Mouse (Mus musculus) heart, embryonic 15.5 days (tissue): ENCODE measurements at regions not wholly inside any gene's neighbourhood (a gene's known extent, or its start where the extent isn't known, plus 50 kb on each side); places are given as distances from the start of the nearest gene placed in this dataset.

Experiments
- ATAC-seq: fragments of 200-750 bp; cut with Nextera tagmentation; replicated peaks from 2 replicates; pipeline ENCODE4 v1.8.0; 2017; ENCODE audit warnings: low read depth, moderate TSS enrichment; ENCODE audit not compliant: insufficient number of reproducible peaks, insufficient read depth, low FRiP score
- H3K27ac ChIP-seq: fragments of 300-500 bp; sonication (generic); 2 replicates; pipeline ENCODE4 v1.5.1; 2015; ENCODE audit warnings: mild to moderate bottlenecking, inconsistent platforms
- H3K27me3 ChIP-seq: fragments of 300-500 bp; sonication (generic); 2 replicates; pipeline ENCODE4 v1.6.1; 2015; ENCODE audit warnings: inconsistent platforms
- H3K36me3 ChIP-seq: fragments of 300-500 bp; sonication (generic); 2 replicates; pipeline ENCODE4 v1.6.1; 2015; ENCODE audit warnings: mild to moderate bottlenecking, inconsistent platforms
- H3K4me1 ChIP-seq: fragments of 300-500 bp; sonication (generic); replicated peaks from 2 replicates; pipeline ENCODE4 v1.6.1; 2015; ENCODE audit warnings: inconsistent platforms
- H3K4me2 ChIP-seq: fragments of 300-500 bp; sonication (generic); 2 replicates; pipeline ENCODE4 v1.6.1; 2015; ENCODE audit warnings: inconsistent platforms, mild to moderate bottlenecking, moderate library complexity
- H3K4me3 ChIP-seq: fragments of 300-500 bp; sonication (generic); 2 replicates; pipeline ENCODE4 v1.5.1; 2015; ENCODE audit warnings: mild to moderate bottlenecking, inconsistent platforms
- H3K9ac ChIP-seq: fragments of 300-500 bp; sonication (generic); 2 replicates; pipeline ENCODE4 v1.6.1; 2015; ENCODE audit warnings: mild to moderate bottlenecking, inconsistent platforms
- H3K9me3 ChIP-seq: fragments of 300-500 bp; sonication (generic); replicated peaks from 2 replicates; pipeline ENCODE4 v1.6.1; 2016; ENCODE audit warnings: inconsistent platforms
- WGBS: fragments of 180-500 bp; shearing (Covaris S2); methylation state at CpG from one replicate; pipeline ENCODE4 v1.1.7; 2015; ENCODE audit warnings: mixed read lengths; 5-methylcytosine and 5-hydroxymethylcytosine counted together

DNA sequence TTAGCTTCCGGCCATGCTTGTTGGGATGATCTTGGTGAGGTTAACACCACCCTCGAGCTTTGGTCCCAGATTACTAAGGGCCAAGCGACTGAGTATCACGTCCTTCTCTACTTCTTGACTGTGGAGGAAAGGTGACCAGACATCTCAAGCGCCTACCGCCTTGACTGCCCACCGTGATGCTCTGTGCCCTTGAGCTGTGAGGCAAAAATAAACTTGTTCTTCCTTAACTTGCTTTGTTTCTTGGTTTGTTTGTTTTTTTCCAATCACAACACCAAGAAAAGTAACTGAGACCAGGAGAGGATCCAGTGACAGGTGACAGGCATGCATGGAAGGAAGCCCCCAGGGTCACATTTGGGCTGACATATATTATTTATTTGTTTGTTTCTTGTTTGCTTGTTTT lies 330.0 kb downstream of the Gm45692 start:
- 91% methylated on average over 7 of the region's 7 CpGs for WGBS

DNA sequence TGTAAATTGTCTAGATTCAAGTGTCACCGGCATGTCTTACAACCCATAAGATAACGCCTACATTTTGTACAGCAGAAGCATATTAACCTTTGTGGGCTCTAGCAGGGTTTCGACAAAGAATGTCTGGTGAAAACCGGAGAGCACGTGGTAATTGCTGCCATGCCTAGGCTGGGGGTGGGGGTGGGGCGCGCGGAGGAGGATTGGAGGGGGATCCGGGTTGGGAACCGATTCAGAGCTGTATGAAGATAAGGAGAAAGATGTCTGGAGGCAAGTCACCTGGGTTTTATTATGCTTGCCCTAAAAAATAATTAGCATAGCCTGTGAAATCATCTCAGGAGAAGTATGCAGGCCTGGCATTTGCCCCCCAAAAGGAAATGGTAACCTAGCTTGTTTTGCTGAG lies 331.2 kb downstream of the Gm45692 start:
- 41% methylated on average over 10 of the region's 10 CpGs for WGBS
- H3K27me3 ChIP-seq = no peaks in the 10 kb centered on the region
- no peaks in the 10 kb centered on the region for H3K36me3 ChIP-seq
- no peak overlapping the region for H3K27ac ChIP-seq
- no peak overlapping the region for H3K9ac ChIP-seq
- no peaks in the 10 kb centered on the region for H3K4me1 ChIP-seq
- H3K4me2 ChIP-seq = no peak overlapping the region
- ATAC-seq = no peak
- no peak overlapping the region for H3K4me3 ChIP-seq
- H3K9me3 ChIP-seq = no peaks in the 10 kb centered on the region

More for the DNA sequence above, 330.0 kb downstream of the Gm45692 start:
- H3K4me1 ChIP-seq = no peaks in the 10 kb centered on the region
- no peaks in the 10 kb centered on the region for H3K27me3 ChIP-seq
- H3K36me3 ChIP-seq = no peaks in the 10 kb centered on the region
- H3K4me2 ChIP-seq = no peak overlapping the region
- no peaks in the 10 kb centered on the region for H3K9me3 ChIP-seq
- H3K9ac ChIP-seq = no peak overlapping the region
- H3K4me3 ChIP-seq = no peak overlapping the region
- ATAC-seq = no peak
- H3K27ac ChIP-seq = no peak overlapping the region

DNA sequence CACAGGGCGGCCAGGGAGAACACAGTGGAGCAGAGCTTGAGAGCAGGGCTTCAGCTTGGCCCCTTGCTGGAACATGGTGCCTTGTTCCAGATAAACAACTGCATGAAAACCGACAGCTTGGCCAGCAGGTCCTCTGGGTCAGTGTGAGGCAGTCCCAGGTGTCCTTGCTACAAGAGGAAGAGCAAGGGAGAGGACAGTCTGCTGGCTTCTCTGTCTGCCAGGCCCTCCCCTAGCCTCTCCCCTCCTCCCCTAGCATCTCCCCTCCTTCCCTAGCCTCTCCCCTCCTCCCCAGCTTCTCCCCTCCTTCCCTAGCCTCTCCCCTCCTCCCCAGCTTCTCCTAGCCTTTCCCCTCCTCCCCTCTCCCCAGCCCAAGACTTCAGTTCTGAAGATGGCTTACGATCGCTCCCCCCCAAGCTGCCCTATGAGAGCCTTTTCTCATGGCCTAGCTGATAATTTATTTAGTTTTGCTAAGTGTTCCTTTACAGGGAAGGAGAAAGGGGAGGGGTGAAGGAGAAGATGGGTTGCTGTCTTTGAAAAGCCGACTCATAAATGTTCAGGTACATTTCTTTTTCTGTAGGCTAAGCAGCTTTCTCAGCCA lies 333.7 kb downstream of the Gm45692 start:
- 57% methylated on average over 5 of the region's 5 CpGs for WGBS
- H3K4me3 ChIP-seq = no peak overlapping the region

DNA sequence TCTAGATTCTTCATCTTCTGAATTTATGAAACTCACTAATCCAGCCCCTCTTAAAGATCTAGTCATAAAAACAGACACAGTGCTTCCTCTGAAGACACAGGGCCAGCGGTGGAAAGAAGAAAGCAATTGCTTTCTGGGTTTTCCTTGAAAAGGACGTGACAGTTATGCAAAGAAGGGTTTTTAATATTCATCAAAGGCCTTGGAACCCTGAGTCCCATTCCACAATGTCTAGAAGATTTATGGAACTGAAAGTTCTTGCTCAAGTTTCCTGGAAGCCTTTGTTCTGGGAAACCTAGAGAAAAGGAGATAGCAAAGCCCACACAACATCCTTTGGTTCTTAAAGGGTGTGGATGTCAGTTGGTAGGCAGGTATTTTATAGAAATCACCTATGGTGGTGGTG lies 346.0 kb downstream of the Gm45692 start:
- no peak for ATAC-seq
- H3K4me3 ChIP-seq = no peak overlapping the region
- 0 out of 2 replicates have a peak, but pooled peaks cover 3% of the 10 kb centered on the region for H3K4me1 ChIP-seq
- H3K36me3 ChIP-seq = no peaks in the 10 kb centered on the region
- no peak overlapping the region for H3K27ac ChIP-seq
- 70% methylated on average over 2 of the region's 2 CpGs for WGBS
- H3K9me3 ChIP-seq = no peaks in the 10 kb centered on the region
- no peaks in the 10 kb centered on the region for H3K27me3 ChIP-seq
- no peak overlapping the region for H3K4me2 ChIP-seq
- no peak overlapping the region for H3K9ac ChIP-seq

More for the DNA sequence above, 333.7 kb downstream of the Gm45692 start:
- H3K9ac ChIP-seq = no peak overlapping the region
- H3K27me3 ChIP-seq = no peaks in the 10 kb centered on the region
- no peaks in the 10 kb centered on the region for H3K36me3 ChIP-seq
- H3K27ac ChIP-seq = no peak overlapping the region
- H3K4me2 ChIP-seq = no peak overlapping the region
- no peaks in the 10 kb centered on the region for H3K4me1 ChIP-seq
- H3K9me3 ChIP-seq = no peaks in the 10 kb centered on the region
- no peak for ATAC-seq

DNA sequence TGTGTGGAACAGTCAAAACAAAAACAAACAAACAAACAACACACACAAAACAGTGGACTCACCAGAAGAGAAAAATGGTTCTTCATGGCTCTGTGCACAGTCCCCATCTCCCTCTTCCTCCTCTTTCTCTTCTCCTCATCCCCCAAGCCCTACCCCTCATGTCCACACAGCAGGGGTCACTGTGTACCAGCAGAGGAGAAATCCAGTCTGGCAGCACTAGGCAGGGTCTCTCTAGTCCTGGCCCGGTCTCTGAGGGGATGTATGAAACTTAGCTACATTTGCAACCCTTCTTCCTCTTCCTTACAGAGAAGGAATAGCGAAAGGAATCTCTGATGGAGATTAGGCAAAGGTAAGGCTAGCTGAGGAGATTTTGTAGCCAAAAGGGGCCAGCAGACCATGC lies 349.1 kb downstream of the Gm45692 start:
- 0 out of 2 replicates have a peak, but pooled peaks cover 3% of the 10 kb centered on the region for H3K4me1 ChIP-seq
- no peak for ATAC-seq
- H3K27me3 ChIP-seq = no peaks in the 10 kb centered on the region
- H3K36me3 ChIP-seq = no peaks in the 10 kb centered on the region
- H3K9me3 ChIP-seq = no peaks in the 10 kb centered on the region
- WGBS = 78% methylated on average over 2 of the region's 2 CpGs
- no peak overlapping the region for H3K27ac ChIP-seq
- no peak overlapping the region for H3K4me3 ChIP-seq
- no peak overlapping the region for H3K9ac ChIP-seq
- H3K4me2 ChIP-seq = no peak overlapping the region

DNA sequence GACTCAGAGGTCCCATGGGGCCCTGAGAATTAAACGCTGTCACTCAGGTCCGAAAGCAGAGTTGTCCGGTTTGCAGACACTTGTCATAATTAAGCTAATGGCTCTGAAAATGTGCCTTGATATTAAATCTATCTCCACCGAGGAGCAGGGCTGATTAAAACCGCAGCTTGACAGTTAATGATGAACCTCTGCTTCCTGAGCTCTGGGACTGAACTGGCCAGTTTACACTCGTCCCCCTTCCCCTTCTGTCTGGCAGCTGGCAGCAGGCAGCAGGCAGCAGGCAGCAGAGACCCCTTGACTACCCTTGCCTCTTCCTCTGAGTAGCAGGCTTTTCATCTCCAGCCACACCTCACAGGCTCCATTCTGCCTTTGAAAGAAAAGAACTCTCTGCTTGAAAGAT lies 350.4 kb downstream of the Gm45692 start:
- H3K9me3 ChIP-seq = no peaks in the 10 kb centered on the region
- no peaks in the 10 kb centered on the region for H3K36me3 ChIP-seq
- ATAC-seq = no peak
- 0 out of 2 replicates have a peak, but pooled peaks cover 3% of the 10 kb centered on the region for H3K4me1 ChIP-seq
- no peak overlapping the region for H3K4me3 ChIP-seq
- H3K4me2 ChIP-seq = no peak overlapping the region
- no peak overlapping the region for H3K27ac ChIP-seq
- H3K27me3 ChIP-seq = no peaks in the 10 kb centered on the region
- 54% methylated on average over 6 of the region's 6 CpGs for WGBS
- H3K9ac ChIP-seq = no peak overlapping the region

DNA sequence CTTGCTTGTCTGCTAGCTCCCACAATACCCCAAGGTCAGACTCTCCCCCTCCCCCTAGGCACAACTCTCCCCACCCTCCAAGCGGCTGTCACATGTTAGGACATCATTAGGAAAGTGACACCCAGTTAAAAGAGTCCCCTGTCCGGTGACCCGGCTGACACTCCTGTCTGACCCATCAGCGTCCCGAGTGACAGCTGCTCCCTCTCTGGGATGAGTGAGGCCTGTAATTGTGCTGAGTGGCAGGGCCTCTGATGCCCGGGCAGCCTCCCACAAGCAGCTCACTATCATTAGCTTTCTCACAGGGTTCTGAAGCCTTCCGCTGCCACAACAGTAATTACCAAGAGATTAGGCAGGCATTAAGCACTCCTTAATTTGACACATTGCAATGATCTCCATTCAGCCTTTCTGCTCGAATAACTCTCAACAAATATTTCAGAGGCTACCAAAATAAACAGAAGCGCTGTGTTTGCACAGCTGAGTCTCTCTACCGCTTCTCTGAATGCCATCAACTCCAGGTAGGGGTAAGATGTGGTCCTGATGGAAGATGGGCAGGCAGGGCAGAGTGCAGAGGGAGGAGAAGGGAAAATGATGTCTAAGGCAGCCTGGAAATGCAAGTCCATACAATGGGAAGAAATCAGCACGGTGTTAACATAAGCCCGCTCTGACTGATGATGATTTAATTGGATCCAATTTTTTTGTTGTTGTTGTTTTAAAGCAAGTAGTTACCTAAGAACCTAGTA lies 352.6 kb downstream of the Gm45692 start:
- Histone ChIP-seq H3K4me3 (no peak overlapping the region), H3K27ac (no peak overlapping the region), H3K9ac (no peak overlapping the region), H3K4me2 (no peak overlapping the region), H3K36me3 (no peaks in the 10 kb centered on the region), H3K4me1 (0 out of 2 replicates have a peak, but pooled peaks cover 3% of the 10 kb centered on the region), H3K27me3 (no peaks in the 10 kb centered on the region), H3K9me3 (no peaks in the 10 kb centered on the region)
- ATAC-seq = no peak
- 40% methylated on average over 12 of the region's 12 CpGs for WGBS

DNA sequence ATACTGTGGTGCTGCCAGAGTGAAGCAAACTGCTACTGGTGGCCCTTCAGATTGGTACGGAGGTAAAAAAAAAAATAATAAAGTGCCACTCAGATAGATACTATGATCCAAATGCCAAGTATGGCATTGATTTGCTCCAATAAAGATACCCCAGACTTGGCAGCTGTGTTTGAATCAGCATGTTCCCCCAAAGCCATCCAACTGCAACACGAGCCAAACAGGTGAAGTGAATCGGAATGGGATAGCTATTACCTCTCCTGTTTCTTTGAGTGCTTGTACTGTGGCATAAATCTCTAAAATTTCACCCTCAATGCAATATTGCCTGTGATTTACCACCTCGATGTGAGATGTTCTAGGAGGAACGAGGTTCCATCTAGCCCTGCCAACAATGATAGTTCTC lies 365.4 kb downstream of the Gm45692 start:
- no peak for ATAC-seq
- Histone ChIP-seq H3K9me3 (no peaks in the 10 kb centered on the region), H3K9ac (no peak overlapping the region), H3K36me3 (no peaks in the 10 kb centered on the region), H3K4me2 (no peak overlapping the region), H3K4me3 (no peak overlapping the region), H3K27ac (no peak overlapping the region), H3K4me1 (0 out of 2 replicates have a peak, but pooled peaks cover 2% of the 10 kb centered on the region), H3K27me3 (no peaks in the 10 kb centered on the region)
- WGBS = 88% methylated on average over 5 of the region's 5 CpGs

DNA sequence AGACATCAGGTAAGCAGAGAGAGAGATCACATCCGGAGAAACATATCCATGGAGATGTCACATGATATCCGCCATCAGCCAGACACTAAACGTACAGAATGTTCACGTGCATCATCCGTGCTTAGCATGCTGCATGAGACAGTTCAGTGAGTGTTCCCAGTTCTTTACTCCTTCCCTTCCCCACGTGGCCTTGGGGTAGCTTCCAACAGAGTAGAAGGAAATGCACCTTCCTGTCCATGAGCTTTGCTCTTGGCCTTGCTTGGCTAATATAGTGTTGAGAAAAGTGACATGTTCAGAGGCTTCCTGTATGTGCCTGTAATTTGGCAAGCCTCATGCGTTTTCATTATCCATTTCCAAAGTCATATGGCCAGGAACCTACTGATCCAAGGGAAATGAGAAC lies 368.5 kb downstream of the Gm45692 start:
- no peak for ATAC-seq

DNA sequence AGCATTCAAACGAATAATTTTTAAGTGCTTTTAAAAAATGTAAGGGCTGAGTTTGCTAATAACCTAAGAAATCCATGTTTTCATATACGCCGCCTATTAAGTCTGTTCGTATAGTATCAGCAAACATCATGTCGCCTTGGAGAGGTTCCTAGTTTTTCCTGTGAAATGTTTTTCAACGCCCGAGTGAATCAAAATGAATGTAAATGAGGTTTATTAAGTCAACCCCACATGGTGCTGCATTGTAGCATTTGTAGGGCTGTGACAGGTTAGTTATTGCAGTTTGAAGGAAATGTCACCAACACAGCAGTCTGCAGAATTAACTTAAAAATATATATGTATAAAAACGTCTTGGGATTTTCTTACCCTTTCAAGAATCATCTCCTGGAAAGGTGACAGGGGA lies 369.3 kb downstream of the Gm45692 start:
- Histone ChIP-seq H3K4me1 (0 out of 2 replicates have a peak, but pooled peaks cover 2% of the 10 kb centered on the region), H3K9me3 (no peaks in the 10 kb centered on the region), H3K4me3 (no peak overlapping the region), H3K4me2 (no peak overlapping the region), H3K9ac (no peak overlapping the region), H3K27ac (no peak overlapping the region), H3K36me3 (no peaks in the 10 kb centered on the region), H3K27me3 (no peaks in the 10 kb centered on the region)
- 70% methylated on average over 8 of the region's 8 CpGs for WGBS
- ATAC-seq = no peak

More for the DNA sequence above, 368.5 kb downstream of the Gm45692 start:
- Histone ChIP-seq H3K9me3 (no peaks in the 10 kb centered on the region), H3K4me2 (no peak overlapping the region), H3K27ac (no peak overlapping the region), H3K9ac (no peak overlapping the region), H3K4me3 (no peak overlapping the region), H3K27me3 (no peaks in the 10 kb centered on the region), H3K36me3 (no peaks in the 10 kb centered on the region), H3K4me1 (0 out of 2 replicates have a peak, but pooled peaks cover 2% of the 10 kb centered on the region)
- WGBS = 81% methylated on average over 7 of the region's 7 CpGs

DNA sequence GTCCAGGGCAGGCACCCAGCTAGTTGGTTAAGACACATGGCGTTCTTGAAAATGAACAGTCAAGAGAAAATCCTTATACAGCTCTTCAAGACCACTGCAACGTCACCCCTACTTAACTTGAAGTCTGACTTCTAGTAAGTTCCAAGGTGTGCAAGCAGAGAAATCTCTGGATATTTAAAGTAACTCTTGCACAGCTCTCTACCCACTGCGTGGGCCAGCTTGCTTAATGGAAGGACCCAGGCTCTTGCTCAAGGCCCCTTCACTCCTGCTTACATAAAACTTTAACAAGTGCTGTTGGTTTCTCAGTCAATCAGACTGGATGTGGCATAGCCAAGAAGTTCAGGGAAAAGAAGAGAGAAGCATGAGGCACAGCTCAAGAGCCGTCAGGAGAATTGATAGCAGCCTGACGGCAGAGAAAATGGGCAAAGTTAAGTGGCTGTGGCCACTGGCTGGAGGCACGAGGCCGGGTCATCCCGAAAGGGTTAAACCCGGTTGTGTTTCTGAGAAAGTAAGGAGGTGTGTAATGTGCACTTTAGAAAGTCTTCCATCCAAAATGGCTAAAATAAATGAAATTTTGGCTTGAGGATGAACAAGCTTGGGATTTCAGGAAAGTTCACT lies 382.0 kb downstream of the Gm45692 start:
- ATAC-seq = no peak
- Histone ChIP-seq H3K4me1 (peaks cover 12% of the 10 kb centered on the region; the same call in 1 of the 2 replicates), H3K27ac (no peak overlapping the region; the same call in 1 of the 2 replicates), H3K36me3 (no peaks in the 10 kb centered on the region), H3K4me3 (no peak overlapping the region), H3K9me3 (no peaks in the 10 kb centered on the region), H3K4me2 (no peak overlapping the region), H3K9ac (no peak overlapping the region), H3K27me3 (no peaks in the 10 kb centered on the region)
- whole genome bisulfite sequencing = 68% methylated on average over 9 of the region's 9 CpGs
